Mouse (Mus musculus): ENCODE measurements around the gene Dnah11.
"Not testable (repeated sequence)": the region's sequence is repeated elsewhere in the genome, so short reads cannot be mapped to it uniquely, and the experiment has no call there.

DNA sequence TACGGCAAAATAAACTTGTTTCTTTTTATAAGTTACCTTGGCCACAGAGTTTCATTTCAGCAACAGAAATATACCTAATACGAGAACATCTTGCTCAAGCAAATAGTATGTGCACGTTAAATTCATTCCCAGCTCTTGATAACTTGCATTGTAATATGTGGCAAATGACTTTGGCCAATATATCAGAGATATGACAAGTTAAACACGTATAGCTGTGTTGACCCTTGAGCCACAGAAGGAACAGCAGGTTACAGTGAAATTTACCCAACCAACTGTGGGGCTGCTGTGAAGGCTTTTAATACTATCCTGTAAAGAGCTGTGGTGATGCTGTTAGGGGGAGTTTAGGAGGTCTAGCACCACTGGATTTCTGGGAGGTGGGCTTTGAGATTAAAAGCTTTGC, 298.0 kb downstream of the Dnah11 start:
- TF ChIP-seq POLR2A (IDR thresholded peaks at IDR 0.05; ENCODE audit: insufficient read length, low read depth); MAX (IDR thresholded peaks at IDR 0.05; ENCODE audit: low read depth); MYOG (IDR thresholded peaks at IDR 0.05; ENCODE audit: control insufficient read depth in 1 of 3, insufficient read depth in 1 of 3, insufficient read length in 2 of 3, low read depth in 2 of 3); SRF (IDR thresholded peaks at IDR 0.05; ENCODE audit: control insufficient read depth, insufficient read length, low read depth); REST (IDR thresholded peaks at IDR 0.05; ENCODE audit: insufficient read depth, insufficient read length); POLR2AphosphoS2 (IDR thresholded peaks at IDR 0.05; ENCODE audit: insufficient read length, low read depth); E2F4 (IDR thresholded peaks at IDR 0.05; ENCODE audit: insufficient read depth); USF1 (IDR thresholded peaks at IDR 0.05; ENCODE audit: low read depth); CEBPB (IDR thresholded peaks at IDR 0.05; ENCODE audit: insufficient read depth, poor library complexity, severe bottlenecking); TCF12 (IDR thresholded peaks at IDR 0.05; ENCODE audit: insufficient read depth, poor library complexity, severe bottlenecking); TCF3 (IDR thresholded peaks at IDR 0.05; ENCODE audit: insufficient read length, low read depth); MYOD1 (IDR thresholded peaks at IDR 0.05; ENCODE audit: control insufficient read depth in 1 of 3, insufficient read length in 2 of 3, low read depth in 2 of 3): not testable (repeated sequence)

Measured in myocyte (in vitro differentiated cells).